Mouse (Mus musculus) embryonic facial prominence, embryonic 11.5 days (tissue): ENCODE results near the gene Ptpn3. TPM values are rescaled to one million over a fixed set of nuclear protein-coding genes. Genes with fewer than 3 reads are reported as not detected.

Source experiments
- ATAC-seq: fragments of 200-750 bp; cut with Nextera tagmentation; replicated peaks from 2 replicates; pipeline ENCODE4 v1.8.0; 2017; ENCODE audit warnings: low read depth; ENCODE audit not compliant: insufficient number of reproducible peaks, low FRiP score, low TSS enrichment
- DNase-seq: peaks from one replicate; pipeline ENCODE4 v3.0.0-alpha.2; 2015; ENCODE audit warnings: low spot score
- H3K27ac ChIP-seq: fragments of 300-500 bp; sonication (generic); replicated peaks from 2 replicates; pipeline ENCODE4 v1.5.1; 2014; ENCODE audit warnings: mild to moderate bottlenecking, low read depth, low read length, control low read depth
- H3K27me3 ChIP-seq: fragments of 300-500 bp; sonication (generic); 2 replicates; pipeline ENCODE4 v1.6.1; 2014; ENCODE audit warnings: mild to moderate bottlenecking, low read length, moderate library complexity, mixed read lengths; ENCODE audit not compliant: control insufficient read depth, insufficient read depth
- H3K36me3 ChIP-seq: fragments of 300-500 bp; sonication (generic); replicated peaks from 2 replicates; pipeline ENCODE4 v1.6.1; 2014; ENCODE audit warnings: low read depth, mild to moderate bottlenecking, low read length, moderate library complexity, mixed read lengths; ENCODE audit not compliant: control insufficient read depth, insufficient read depth
- H3K4me1 ChIP-seq: fragments of 300-500 bp; sonication (generic); 2 replicates; pipeline ENCODE4 v1.6.1; 2014; ENCODE audit warnings: low read length, mixed read lengths; ENCODE audit not compliant: control insufficient read depth, insufficient read depth
- H3K4me2 ChIP-seq: fragments of 300-500 bp; sonication (generic); 2 replicates; pipeline ENCODE4 v1.6.1; 2014; ENCODE audit warnings: low read depth, mild to moderate bottlenecking, control low read depth, low read length, moderate library complexity
- H3K4me3 ChIP-seq: fragments of 300-500 bp; sonication (generic); 2 replicates; pipeline ENCODE4 v1.5.1; 2014; ENCODE audit warnings: low read depth, low read length, control low read depth
- H3K9ac ChIP-seq: fragments of 300-500 bp; sonication (generic); replicated peaks from 2 replicates; pipeline ENCODE4 v1.6.1; 2014; ENCODE audit warnings: mild to moderate bottlenecking, control low read depth, low read length
- H3K9me3 ChIP-seq: fragments of 300-500 bp; sonication (generic); replicated peaks from 2 replicates; pipeline ENCODE4 v1.6.1; 2016; ENCODE audit warnings: mild to moderate bottlenecking, low read length, inconsistent platforms, mixed read lengths; ENCODE audit not compliant: control insufficient read depth
- WGBS: fragments of 180-500 bp; shearing (Covaris S2); extraction: QIAGEN DNeasy Blood & Tissue Kit; methylation state at CpG from one replicate; pipeline ENCODE4 v1.1.7; 2014; 5-methylcytosine and 5-hydroxymethylcytosine counted together
- polyA plus RNA-seq: library from polyadenylated mRNA; unstranded; fragments of >200 nt; fragmentation: Nextera tagmentation; extraction: Ambion mirVana; gene quantifications from 2 replicates; pipeline ENCODE4 v1.2.1, GENCODE M21; 2014

Ptpn3 gene
- polyA plus RNA-seq, 1 experiment from 2014 or later, result 1.9 TPM

- Histone ChIP-seq H3K9me3 (no peaks in the 10 kb centered on the region), H3K4me1 (no peaks in the 10 kb centered on the region), H3K9ac (no peak overlapping the region), H3K27me3 (peaks cover under 1% of the 10 kb centered on the region; the same call in 1 of the 2 replicates), H3K4me2 (no peak overlapping the region), H3K36me3 (no peaks in the 10 kb centered on the region), H3K4me3 (no peak overlapping the region), H3K27ac (no peak overlapping the region)
- 85% methylated on average over 5 of the region's 5 CpGs for WGBS
- ATAC-seq, result no peak
- DNase-seq, result no peak
These were observed 9.0 kb downstream of the Ptpn3 start for GRCm38 (mm10) chr4:57292670-57293069.

- 59% methylated on average over 6 of the region's 6 CpGs for WGBS
These were observed 11.6 kb downstream of the Ptpn3 start for GRCm38 (mm10) chr4:57290049-57290448.

DNA sequence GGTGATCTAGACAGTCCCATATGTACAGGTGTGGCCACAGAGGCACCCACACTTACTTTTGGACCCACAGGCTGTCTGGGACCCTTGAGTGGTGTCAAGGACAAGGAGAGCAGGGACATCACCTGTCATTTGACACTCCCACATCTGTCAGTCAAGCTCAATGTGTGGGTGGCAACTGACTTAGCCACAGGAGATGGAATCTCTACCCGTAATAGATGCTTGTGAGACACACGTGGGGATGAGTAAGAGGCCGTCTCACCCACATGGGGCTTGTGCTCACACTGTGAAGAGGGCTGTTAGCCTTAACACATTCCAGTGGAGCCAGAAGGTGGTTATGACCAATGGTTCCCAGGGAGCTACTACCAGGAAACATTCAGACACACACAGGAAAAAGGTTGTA lies 13.8 kb downstream of the Ptpn3 start:
- H3K4me3 ChIP-seq, result no peak overlapping the region
- WGBS, result 89% methylated on average over 3 of the region's 3 CpGs
- H3K9ac ChIP-seq, result no peak overlapping the region
- no peaks in the 10 kb centered on the region for H3K36me3 ChIP-seq
- ATAC-seq (no peak), DNase-seq (no peak)
- no peak overlapping the region for H3K27ac ChIP-seq
- H3K27me3 ChIP-seq, result no peaks in the 10 kb centered on the region
- no peaks in the 10 kb centered on the region for H3K9me3 ChIP-seq
- H3K4me2 ChIP-seq, result no peak overlapping the region
- no peaks in the 10 kb centered on the region for H3K4me1 ChIP-seq

More at GRCm38 (mm10) chr4:57290049-57290448, 11.6 kb downstream of the Ptpn3 start:
- DNase-seq (no peak), ATAC-seq (no peak)
- Histone ChIP-seq H3K9ac (no peak overlapping the region), H3K4me3 (no peak overlapping the region), H3K4me1 (no peaks in the 10 kb centered on the region), H3K9me3 (no peaks in the 10 kb centered on the region), H3K27me3 (no peaks in the 10 kb centered on the region), H3K36me3 (no peaks in the 10 kb centered on the region), H3K27ac (no peak overlapping the region), H3K4me2 (no peak overlapping the region)

DNA sequence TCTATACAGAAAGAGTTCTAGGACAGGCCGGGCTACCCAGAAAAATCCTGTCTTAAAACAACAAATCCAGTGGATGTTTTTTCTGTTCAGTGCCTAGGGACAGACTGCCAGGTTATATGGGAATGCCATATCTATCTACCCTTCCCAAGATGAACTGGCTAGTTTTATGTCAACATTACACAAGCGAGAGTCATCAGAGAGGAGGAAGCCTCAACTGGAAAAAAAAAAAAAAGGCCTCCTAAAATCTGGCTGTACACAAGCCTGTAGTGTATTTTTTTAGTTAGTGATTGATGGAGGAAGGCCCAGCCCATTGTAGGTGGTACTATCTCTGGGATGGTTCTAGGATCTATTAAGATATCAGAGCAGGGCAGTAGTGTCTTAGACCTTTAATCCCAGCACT lies 16.4 kb downstream of the Ptpn3 start:
- DNase-seq, result no peak
- Histone ChIP-seq H3K4me1 (no peaks in the 10 kb centered on the region), H3K9me3 (no peaks in the 10 kb centered on the region), H3K9ac (no peak overlapping the region), H3K4me2 (no peak overlapping the region), H3K27ac (no peak overlapping the region), H3K4me3 (no peak overlapping the region), H3K27me3 (no peaks in the 10 kb centered on the region), H3K36me3 (no peaks in the 10 kb centered on the region)
- ATAC-seq, result no peak
- WGBS, result 77% methylated on average over 2 of the region's 2 CpGs

DNA sequence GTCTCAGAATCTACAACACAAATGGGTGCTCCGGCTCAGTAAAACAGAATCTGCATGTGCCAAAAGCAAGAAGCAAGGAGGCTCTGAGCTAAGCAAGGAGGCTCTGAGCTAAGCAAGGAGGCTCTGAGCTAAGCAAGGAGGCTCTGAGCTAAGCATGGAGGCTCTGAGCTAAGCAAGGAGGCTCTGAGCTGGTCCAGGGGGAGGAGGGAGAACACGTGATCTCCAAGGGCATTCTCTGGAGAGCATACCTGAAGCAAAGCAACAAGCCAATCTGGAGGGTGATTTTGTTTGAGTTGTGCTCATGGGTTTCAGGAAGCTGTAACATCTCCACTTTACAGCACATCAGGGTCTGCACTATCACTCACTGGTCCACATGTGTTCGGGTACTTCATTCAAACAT lies 18.4 kb downstream of the Ptpn3 start:
- DNase-seq (no peak), ATAC-seq (no peak)
- Histone ChIP-seq H3K9ac (no peak overlapping the region), H3K9me3 (no peaks in the 10 kb centered on the region), H3K27ac (no peak overlapping the region), H3K4me2 (no peak overlapping the region), H3K4me3 (no peak overlapping the region), H3K4me1 (no peaks in the 10 kb centered on the region), H3K36me3 (no peaks in the 10 kb centered on the region), H3K27me3 (no peaks in the 10 kb centered on the region)
- WGBS, result 78% methylated on average over 3 of the region's 3 CpGs

DNA sequence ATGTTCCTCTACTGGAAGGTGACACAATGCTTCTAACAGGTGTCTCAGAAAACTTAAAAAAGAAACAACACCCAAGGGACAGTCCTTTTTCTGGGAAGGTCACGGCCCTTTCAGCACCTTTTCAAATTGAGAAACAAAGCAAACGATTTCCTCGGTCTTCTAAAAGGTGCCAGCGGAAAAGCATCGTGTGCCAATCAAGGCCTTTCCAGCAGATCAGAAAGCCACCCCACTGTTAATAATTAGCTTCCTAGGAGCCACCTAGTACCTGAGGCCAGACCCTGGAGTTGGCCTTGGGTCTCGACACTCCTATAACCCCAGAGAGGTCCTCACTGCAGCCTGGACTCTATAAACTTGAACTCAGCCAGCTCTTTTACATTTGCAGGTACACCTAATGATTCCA lies 19.0 kb downstream of the Ptpn3 start:
- Histone ChIP-seq H3K4me3 (no peak overlapping the region), H3K9ac (no peak overlapping the region), H3K9me3 (no peaks in the 10 kb centered on the region), H3K4me2 (no peak overlapping the region), H3K27me3 (no peaks in the 10 kb centered on the region), H3K27ac (no peak overlapping the region), H3K36me3 (no peaks in the 10 kb centered on the region), H3K4me1 (no peaks in the 10 kb centered on the region)
- ATAC-seq (no peak), DNase-seq (no peak)
- WGBS, result 76% methylated on average over 6 of the region's 6 CpGs

GRCm38 (mm10) chr4:57282179-57282578 lies 19.5 kb downstream of the Ptpn3 start:
- no peak overlapping the region for H3K4me2 ChIP-seq
- no peak overlapping the region for H3K4me3 ChIP-seq

DNA sequence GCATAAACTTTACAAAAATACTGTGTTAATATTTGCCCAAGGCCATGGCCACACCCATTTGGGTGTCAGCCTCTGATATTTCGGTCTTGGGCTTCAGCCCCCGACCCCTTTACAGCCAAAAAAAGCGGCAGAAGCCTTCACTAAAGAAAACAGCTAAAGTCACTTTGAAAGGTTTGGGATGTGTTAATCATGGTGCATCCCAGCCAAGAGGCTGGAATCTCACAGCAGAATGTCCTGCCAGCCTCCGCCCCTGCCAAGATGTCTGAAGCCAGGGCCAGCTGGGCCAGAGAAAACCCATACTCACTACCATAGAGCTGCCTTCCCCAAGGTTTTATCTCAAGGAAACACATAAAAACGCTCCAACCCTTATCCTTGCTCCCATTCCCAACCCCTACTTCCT lies 20.7 kb downstream of the Ptpn3 start:
- no peak overlapping the region for H3K27ac ChIP-seq
- DNase-seq (no peak), ATAC-seq (no peak)
- no peaks in the 10 kb centered on the region for H3K9me3 ChIP-seq
- no peak overlapping the region for H3K9ac ChIP-seq
- H3K27me3 ChIP-seq, result no peaks in the 10 kb centered on the region
- H3K4me1 ChIP-seq, result no peaks in the 10 kb centered on the region
- no peak overlapping the region for H3K4me2 ChIP-seq
- H3K4me3 ChIP-seq, result no peak overlapping the region
- WGBS, result 84% methylated on average over 5 of the region's 5 CpGs
- no peaks in the 10 kb centered on the region for H3K36me3 ChIP-seq

More at GRCm38 (mm10) chr4:57282179-57282578, 19.5 kb downstream of the Ptpn3 start:
- Histone ChIP-seq H3K36me3 (no peaks in the 10 kb centered on the region), H3K27ac (no peak overlapping the region), H3K9ac (no peak overlapping the region), H3K4me1 (no peaks in the 10 kb centered on the region), H3K9me3 (no peaks in the 10 kb centered on the region), H3K27me3 (no peaks in the 10 kb centered on the region)
- 80% methylated on average over 5 of the region's 5 CpGs for WGBS
- DNase-seq (no peak), ATAC-seq (no peak)
